Mouse (Mus musculus) embryonic facial prominence, embryonic 11.5 days (tissue): ENCODE measurements around the gene Map2. TPM values are rescaled to one million over a fixed set of nuclear protein-coding genes. Genes with fewer than 3 reads are reported as not detected.

Experiments used
- ATAC-seq: fragments of 200-750 bp; cut with Nextera tagmentation; replicated peaks from 2 replicates; pipeline ENCODE4 v1.8.0; 2017; ENCODE audit warnings: low read depth; ENCODE audit not compliant: insufficient number of reproducible peaks, low FRiP score, low TSS enrichment
- DNase-seq: peaks from one replicate; pipeline ENCODE4 v3.0.0-alpha.2; 2015; ENCODE audit warnings: low spot score
- H3K27ac ChIP-seq: fragments of 300-500 bp; sonication (generic); replicated peaks from 2 replicates; pipeline ENCODE4 v1.5.1; 2014; ENCODE audit warnings: mild to moderate bottlenecking, low read depth, low read length, control low read depth
- H3K27me3 ChIP-seq: fragments of 300-500 bp; sonication (generic); 2 replicates; pipeline ENCODE4 v1.6.1; 2014; ENCODE audit warnings: mild to moderate bottlenecking, low read length, moderate library complexity, mixed read lengths; ENCODE audit not compliant: control insufficient read depth, insufficient read depth
- H3K36me3 ChIP-seq: fragments of 300-500 bp; sonication (generic); replicated peaks from 2 replicates; pipeline ENCODE4 v1.6.1; 2014; ENCODE audit warnings: low read depth, mild to moderate bottlenecking, low read length, moderate library complexity, mixed read lengths; ENCODE audit not compliant: control insufficient read depth, insufficient read depth
- H3K4me1 ChIP-seq: fragments of 300-500 bp; sonication (generic); 2 replicates; pipeline ENCODE4 v1.6.1; 2014; ENCODE audit warnings: low read length, mixed read lengths; ENCODE audit not compliant: control insufficient read depth, insufficient read depth
- H3K4me2 ChIP-seq: fragments of 300-500 bp; sonication (generic); 2 replicates; pipeline ENCODE4 v1.6.1; 2014; ENCODE audit warnings: low read depth, mild to moderate bottlenecking, control low read depth, low read length, moderate library complexity
- H3K4me3 ChIP-seq: fragments of 300-500 bp; sonication (generic); 2 replicates; pipeline ENCODE4 v1.5.1; 2014; ENCODE audit warnings: low read depth, low read length, control low read depth
- H3K9ac ChIP-seq: fragments of 300-500 bp; sonication (generic); replicated peaks from 2 replicates; pipeline ENCODE4 v1.6.1; 2014; ENCODE audit warnings: mild to moderate bottlenecking, control low read depth, low read length
- H3K9me3 ChIP-seq: fragments of 300-500 bp; sonication (generic); replicated peaks from 2 replicates; pipeline ENCODE4 v1.6.1; 2016; ENCODE audit warnings: mild to moderate bottlenecking, low read length, inconsistent platforms, mixed read lengths; ENCODE audit not compliant: control insufficient read depth
- WGBS: fragments of 180-500 bp; shearing (Covaris S2); extraction: QIAGEN DNeasy Blood & Tissue Kit; methylation state at CpG from one replicate; pipeline ENCODE4 v1.1.7; 2014; 5-methylcytosine and 5-hydroxymethylcytosine counted together
- polyA plus RNA-seq: library from polyadenylated mRNA; unstranded; fragments of >200 nt; fragmentation: Nextera tagmentation; extraction: Ambion mirVana; gene quantifications from 2 replicates; pipeline ENCODE4 v1.2.1, GENCODE M21; 2014

Map2 gene
- polyA plus RNA-seq, 1 experiment from 2014 or later, result 38.0 TPM

GRCm38 (mm10) chr1:66211074-66211791 is 36.2 kb downstream of the Map2 start:
- Histone ChIP-seq H3K36me3 (no peaks in the 10 kb centered on the region), H3K9me3 (no peaks in the 10 kb centered on the region), H3K9ac (no peak overlapping the region), H3K27me3 (no peaks in the 10 kb centered on the region), H3K4me3 (no peak overlapping the region), H3K27ac (no peak overlapping the region), H3K4me1 (no peaks in the 10 kb centered on the region), H3K4me2 (no peak overlapping the region)
- DNase-seq (no peak), ATAC-seq (no peak)
- 86% methylated on average over 7 of the region's 7 CpGs for whole genome bisulfite sequencing

GRCm38 (mm10) chr1:66221497-66221896 is 46.4 kb downstream of the Map2 start:
- H3K9ac ChIP-seq, result no peak overlapping the region
- DNase-seq (no peak), ATAC-seq (no peak)
- no peak overlapping the region for H3K4me3 ChIP-seq
- no peaks in the 10 kb centered on the region for H3K36me3 ChIP-seq
- no peaks in the 10 kb centered on the region for H3K27me3 ChIP-seq
- no peak overlapping the region for H3K27ac ChIP-seq
- H3K4me2 ChIP-seq, result no peak overlapping the region
- no peaks in the 10 kb centered on the region for H3K4me1 ChIP-seq
- H3K9me3 ChIP-seq, result no peaks in the 10 kb centered on the region
- 69% methylated on average over 4 of the region's 4 CpGs for WGBS

GRCm38 (mm10) chr1:66223331-66223730 is 48.3 kb downstream of the Map2 start:
- Histone ChIP-seq H3K9ac (no peak overlapping the region), H3K4me3 (no peak overlapping the region), H3K4me2 (no peak overlapping the region), H3K36me3 (no peaks in the 10 kb centered on the region), H3K9me3 (no peaks in the 10 kb centered on the region), H3K27ac (no peak overlapping the region), H3K4me1 (no peaks in the 10 kb centered on the region), H3K27me3 (no peaks in the 10 kb centered on the region)
- DNase-seq (no peak), ATAC-seq (no peak)
- WGBS, result 19% methylated on average over 1 of the region's 1 CpGs

GRCm38 (mm10) chr1:66226372-66227368 is 51.6 kb downstream of the Map2 start:
- no peaks in the 10 kb centered on the region for H3K4me1 ChIP-seq
- no peak overlapping the region for H3K9ac ChIP-seq
- DNase-seq, result no peak
- H3K27me3 ChIP-seq, result no peaks in the 10 kb centered on the region
- H3K4me3 ChIP-seq, result no peak overlapping the region
- H3K9me3 ChIP-seq, result no peaks in the 10 kb centered on the region
- H3K36me3 ChIP-seq, result no peaks in the 10 kb centered on the region
- no peak overlapping the region for H3K4me2 ChIP-seq
- whole genome bisulfite sequencing, result 74% methylated on average over 7 of the region's 7 CpGs
- ATAC-seq, result no peak
- H3K27ac ChIP-seq, result no peak overlapping the region

- Histone ChIP-seq H3K27ac (no peak overlapping the region), H3K9me3 (no peaks in the 10 kb centered on the region), H3K9ac (no peak overlapping the region), H3K4me3 (no peak overlapping the region), H3K36me3 (no peaks in the 10 kb centered on the region), H3K27me3 (no peaks in the 10 kb centered on the region), H3K4me1 (no peaks in the 10 kb centered on the region), H3K4me2 (no peak overlapping the region)
- ATAC-seq (no peak), DNase-seq (no peak)
- 83% methylated on average over 3 of the region's 3 CpGs for WGBS
Observed at GRCm38 (mm10) chr1:66228205-66228604, 53.1 kb downstream of the Map2 start.

GRCm38 (mm10) chr1:66230345-66230744 is 55.3 kb downstream of the Map2 start:
- no peak for ATAC-seq
- Histone ChIP-seq H3K4me2 (no peak overlapping the region), H3K4me1 (no peaks in the 10 kb centered on the region), H3K36me3 (no peaks in the 10 kb centered on the region), H3K9me3 (no peaks in the 10 kb centered on the region), H3K9ac (no peak overlapping the region), H3K4me3 (no peak overlapping the region), H3K27me3 (no peaks in the 10 kb centered on the region), H3K27ac (no peak overlapping the region)
- WGBS, result 96% methylated on average over 3 of the region's 3 CpGs
- DNase-seq, result no peak

DNA sequence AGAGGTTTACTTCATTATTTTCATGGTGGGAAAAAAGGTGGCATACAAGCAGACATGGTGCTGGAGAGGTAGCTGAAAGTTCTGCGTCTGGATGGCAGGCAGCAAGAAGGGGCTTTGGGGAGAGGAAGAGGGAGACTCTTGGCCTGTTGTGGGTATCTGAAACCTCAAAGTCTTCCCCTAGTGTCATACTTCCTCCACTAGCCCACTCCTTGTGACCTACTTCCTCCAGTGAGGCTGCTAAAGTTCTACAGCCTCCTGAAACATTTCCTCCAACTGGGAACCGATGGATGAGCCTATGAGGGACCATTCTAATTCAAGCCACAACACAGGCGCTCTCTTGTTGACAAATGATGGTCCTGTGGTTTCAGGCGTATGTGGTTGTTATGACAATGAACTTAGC is 56.9 kb downstream of the Map2 start:
- Histone ChIP-seq H3K27ac (no peak overlapping the region), H3K9ac (no peak overlapping the region), H3K36me3 (no peaks in the 10 kb centered on the region), H3K4me3 (no peak overlapping the region), H3K9me3 (no peaks in the 10 kb centered on the region), H3K4me2 (no peak overlapping the region), H3K4me1 (no peaks in the 10 kb centered on the region), H3K27me3 (no peaks in the 10 kb centered on the region)
- ATAC-seq, result no peak
- 89% methylated on average over 4 of the region's 4 CpGs for WGBS
- no peak for DNase-seq

DNA sequence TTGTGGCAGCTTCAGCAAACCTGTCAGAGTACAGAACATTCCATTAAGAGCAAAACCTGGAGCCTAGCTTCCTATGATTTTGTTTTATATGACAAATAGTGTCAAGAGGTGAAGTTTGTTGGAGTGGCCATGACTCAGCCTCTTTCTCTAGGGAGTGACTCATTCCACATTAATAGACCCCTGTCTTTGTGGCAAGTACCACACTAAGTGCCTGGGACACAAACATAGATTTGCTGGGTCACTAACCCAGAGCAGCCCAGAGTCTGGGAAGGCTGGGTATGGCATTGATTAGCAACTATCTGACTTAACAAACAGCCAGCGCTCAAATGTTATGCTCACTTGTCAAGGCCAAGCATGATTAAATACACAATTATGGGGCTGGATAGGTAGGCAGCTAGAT is 69.8 kb downstream of the Map2 start:
- Histone ChIP-seq H3K27ac (no peak overlapping the region), H3K4me3 (no peak overlapping the region), H3K9ac (no peak overlapping the region), H3K36me3 (no peaks in the 10 kb centered on the region), H3K27me3 (no peaks in the 10 kb centered on the region), H3K4me2 (no peak overlapping the region), H3K9me3 (no peaks in the 10 kb centered on the region), H3K4me1 (no peaks in the 10 kb centered on the region)
- peak; percentile 54 for DNase-seq
- ATAC-seq, result peak; percentile 59; the same call in 1 of the 2 replicates
- 40% methylated on average over 1 of the region's 1 CpGs for WGBS
